Mouse (Mus musculus) thymus, adult 2 months (tissue): Measurements from ENCODE around the gene Gm20518.

ENCODE experiments used
- CTCF ChIP-seq: fragments of 200-500 bp; IDR thresholded peaks from 2 replicates; pipeline ENCODE4 v1.5.1; 2012; ENCODE audit warnings: mild to moderate bottlenecking, control low read depth, low read length, moderate library complexity, borderline replicate concordance; ENCODE audit not compliant: control insufficient read depth, poor library complexity, insufficient read depth; ENCODE audit errors: extremely low read depth
- POLR2A ChIP-seq: fragments of 200-500 bp; IDR thresholded peaks from 2 replicates; pipeline ENCODE4 v1.6.1; 2012; ENCODE audit warnings: mild to moderate bottlenecking, low read length, control low read depth, moderate library complexity; ENCODE audit not compliant: control insufficient read depth, poor library complexity, insufficient read depth; ENCODE audit errors: extremely low read depth

DNA sequence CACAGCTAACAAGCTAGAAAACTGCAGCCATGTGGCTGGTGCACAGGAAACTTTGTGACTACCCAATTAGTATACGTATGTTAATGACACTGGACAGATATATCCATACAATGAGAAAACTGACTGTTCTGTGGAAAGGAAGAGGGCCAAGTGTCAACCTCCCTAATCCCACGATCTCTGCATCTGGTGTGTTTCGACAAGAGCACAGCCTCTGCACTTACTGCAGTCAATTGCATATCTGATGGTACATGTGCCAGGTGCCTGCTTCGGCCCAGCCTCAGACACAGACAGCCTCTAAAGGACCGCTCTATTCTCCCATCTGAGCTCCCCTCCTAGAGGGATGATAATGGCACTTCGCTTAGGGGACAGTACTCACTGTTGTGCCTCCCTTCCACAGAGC, 43.0 kb downstream of the Gm20518 start:
- TF ChIP-seq POLR2A (no peak), CTCF (no peak)
